Mouse (Mus musculus): Measurements from ENCODE around the gene Gm10134.
"Not testable (repeated sequence)": the region's sequence is repeated elsewhere in the genome, so short reads cannot be mapped to it uniquely, and the experiment has no call there.

Gm10134 gene

DNA sequence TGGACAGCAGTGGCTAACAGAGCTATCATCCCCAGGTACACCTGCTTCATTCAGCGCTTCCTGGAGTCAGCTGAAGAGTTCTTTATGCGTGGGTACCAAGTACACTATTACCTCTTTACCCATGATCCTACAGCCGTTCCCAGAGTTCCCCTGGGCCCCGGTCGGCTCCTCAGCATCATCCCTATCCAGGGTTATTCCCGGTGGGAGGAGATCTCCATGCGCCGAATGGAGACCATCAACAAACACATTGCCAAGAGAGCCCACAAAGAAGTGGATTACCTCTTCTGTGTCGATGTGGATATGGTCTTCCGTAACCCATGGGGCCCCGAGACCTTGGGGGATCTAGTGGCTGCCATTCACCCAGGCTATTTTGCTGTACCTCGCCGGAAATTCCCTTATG lies 1.2 kb upstream of the Gm10134 start:
- no peak for DNase-seq (ENCODE audit: low spot score in 2 of 2)

DNA sequence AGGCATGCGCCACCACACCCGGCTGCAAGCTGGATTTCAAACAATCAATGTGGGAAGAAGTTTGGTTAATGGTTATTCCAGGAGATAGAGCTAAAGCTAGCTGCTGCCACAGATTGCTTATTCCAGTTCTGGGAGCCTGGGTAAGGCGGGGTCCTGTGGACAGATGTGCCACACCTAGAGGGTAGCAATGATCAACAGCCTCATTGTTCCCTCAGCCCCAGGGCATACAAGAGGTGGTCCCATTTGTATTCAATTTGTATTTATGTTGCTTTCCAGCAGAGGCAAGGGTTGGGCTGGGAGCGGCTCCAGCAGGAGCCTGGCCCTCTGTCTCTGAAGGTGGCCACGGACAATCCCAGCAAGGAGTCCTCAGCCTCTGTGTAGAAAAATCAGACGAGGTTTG lies 396 bp downstream of the Gm10134 start:
- no peak for DNase-seq (ENCODE audit: low spot score in 2 of 2)

DNA sequence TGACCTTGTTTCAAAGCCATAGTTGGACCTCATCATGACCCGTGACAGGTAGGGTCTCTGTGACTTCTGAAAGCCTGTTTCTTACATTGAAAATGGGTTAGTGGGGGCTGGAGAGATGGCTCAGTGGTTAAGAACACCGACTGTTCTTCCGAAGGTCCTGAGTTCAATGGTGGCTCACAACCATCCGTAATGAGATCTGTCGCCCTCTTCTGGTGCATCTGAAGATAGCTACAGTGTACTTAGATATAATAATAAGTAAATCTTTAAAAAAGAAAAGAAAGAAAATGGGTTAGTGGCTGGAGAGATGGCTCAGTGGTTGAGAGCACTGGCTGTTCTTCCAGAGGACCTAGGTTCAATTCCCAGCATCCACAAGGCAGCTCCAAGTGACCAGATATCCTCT lies 5.7 kb downstream of the Gm10134 start:
- not testable (repeated sequence) for DNase-seq (ENCODE audit: low spot score in 2 of 2)

DNA sequence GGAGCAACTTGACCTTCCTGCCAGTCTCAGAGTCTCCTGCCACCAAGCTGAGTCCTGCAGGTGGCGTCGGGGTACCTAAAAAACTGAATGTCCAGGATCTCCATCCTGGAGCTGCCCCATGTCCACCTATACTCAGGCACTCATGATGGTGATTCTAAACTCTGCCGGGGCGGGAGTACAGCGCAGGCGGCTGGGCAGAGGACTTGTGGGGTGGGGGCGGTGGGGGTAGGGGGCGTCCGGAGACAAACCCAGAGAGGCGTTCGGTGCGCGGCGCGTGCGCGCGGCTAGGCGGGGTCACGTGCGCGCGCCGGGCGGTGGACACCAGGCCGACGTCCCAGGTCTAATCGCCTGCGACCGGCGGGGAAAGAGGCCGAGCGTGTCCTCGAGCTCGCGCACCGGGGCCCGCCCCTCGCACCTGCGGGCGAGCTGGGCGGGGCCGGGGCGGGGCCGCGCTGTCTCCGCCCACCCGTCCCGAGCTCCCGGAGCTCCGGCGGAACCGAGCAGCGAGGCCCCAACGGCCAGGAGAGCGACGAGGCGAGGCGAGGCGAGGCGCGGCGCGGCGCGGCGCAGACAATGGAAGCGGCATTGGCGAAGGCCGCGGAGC lies 7.0 kb downstream of the Gm10134 start, which contains the start of gene Ralgds:
Ralgds (plus strand) TSS at position 328 of the 604 bp plus-strand sequence.
- peak in 1 of 2 experiments; percentile 53 for DNase-seq (ENCODE audit: low spot score in 2 of 2)

DNA sequence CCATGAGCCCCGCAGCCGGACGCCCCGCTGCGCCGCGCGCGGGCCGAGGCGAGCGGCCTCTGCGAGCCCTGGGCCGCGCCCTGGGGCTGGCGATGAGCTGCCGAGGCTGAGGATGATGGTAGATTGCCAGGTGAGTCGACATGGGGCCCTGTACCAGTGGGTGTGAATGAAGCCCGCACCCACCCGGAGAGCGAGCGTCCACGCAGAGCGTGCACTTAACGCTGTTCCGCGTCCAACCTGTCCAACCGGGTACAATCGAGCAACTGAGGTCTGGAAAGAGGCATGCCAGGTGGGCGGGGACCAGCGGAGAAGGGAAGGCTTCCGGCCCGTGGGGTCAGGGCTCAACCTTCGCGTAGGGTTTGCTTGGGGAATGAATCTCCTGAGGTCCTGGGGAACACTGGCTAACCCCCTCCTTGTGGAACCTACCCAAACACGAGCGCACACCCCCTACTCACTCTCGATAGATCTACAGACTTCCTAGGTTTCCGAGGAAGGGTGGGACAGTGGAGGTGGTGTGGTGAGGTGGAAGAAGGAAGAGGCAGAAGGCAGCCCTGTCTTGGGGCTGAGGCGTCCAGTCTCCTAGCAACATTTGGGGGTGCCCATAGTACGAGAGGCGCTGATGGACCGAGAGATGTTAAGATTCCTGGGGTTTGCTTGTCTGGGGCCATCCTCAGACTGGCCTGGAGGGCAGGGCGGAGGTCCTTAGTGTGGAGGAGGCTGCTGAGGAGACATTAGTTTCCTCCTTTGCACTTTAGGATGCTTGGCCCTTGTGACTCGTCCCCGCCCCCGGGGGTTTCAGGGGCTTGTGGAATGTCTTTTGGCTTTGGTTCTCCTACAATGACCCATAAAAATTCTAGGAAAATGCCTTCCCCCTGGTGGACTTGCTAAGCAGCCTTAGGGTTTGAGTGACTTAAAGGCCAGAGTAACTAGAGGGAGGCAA lies 7.8 kb downstream of the Gm10134 start:
- peak; percentile 22 to 23 for DNase-seq (ENCODE audit: low spot score in 2 of 2)

DNA sequence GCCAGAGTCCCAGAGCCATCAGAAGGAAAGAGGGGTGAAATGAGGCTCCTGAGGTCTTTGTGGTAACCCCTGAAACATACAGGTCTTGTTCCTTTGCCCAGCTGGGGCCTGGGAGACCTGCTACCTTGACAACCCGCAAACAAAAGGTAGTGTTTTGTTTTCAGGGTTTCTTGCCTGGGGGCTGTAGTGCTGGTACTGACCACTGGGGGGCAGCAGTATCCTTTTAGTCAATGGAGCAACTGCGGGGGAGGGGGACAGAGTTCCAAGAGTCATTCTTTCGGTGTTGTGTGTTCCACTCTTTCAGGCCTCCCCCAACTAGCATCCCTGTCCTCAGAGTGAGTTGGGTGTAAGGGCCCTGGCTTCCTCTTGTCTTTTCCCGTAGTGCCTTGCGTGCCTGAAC lies 8.6 kb downstream of the Gm10134 start:
- DNase-seq (ENCODE audit: low spot score in 2 of 2) = peak; percentile 69 to 89

DNA sequence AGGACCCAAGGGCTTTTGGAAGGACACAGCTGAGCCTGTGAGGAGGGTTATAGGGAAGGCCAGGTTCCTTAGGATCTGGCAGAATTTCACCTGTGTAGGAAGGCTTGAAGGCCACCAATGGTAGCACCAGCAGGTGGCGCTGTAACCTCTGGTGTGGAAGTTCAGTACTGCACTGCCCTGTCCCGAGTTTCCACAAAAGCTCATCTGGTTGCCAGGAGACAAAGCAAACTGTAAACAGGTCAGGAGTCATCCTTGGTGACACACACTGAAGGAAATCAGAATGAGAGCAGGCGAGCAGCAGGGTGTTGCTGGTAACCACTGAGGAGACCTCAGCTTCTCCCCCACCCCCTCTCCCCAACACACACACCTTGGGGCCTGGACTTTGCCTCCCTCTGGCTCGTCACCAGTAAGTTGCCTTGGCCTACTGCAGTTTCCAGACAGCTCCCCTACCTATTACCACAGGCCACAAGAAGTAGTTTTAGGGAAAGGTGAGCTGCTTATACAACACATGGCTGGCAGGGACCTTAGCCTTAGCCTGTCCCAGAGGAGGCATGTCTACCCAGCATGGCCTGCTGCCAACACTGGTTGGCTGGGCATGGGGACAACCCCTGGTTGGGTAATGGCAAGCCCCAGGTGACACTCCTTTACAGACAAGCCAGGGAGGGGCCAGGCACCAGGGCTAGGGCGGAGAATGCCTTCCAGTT lies 11.5 kb downstream of the Gm10134 start:
- DNase-seq (ENCODE audit: low spot score in 2 of 2) = peak; percentile 40 to 76

DNA sequence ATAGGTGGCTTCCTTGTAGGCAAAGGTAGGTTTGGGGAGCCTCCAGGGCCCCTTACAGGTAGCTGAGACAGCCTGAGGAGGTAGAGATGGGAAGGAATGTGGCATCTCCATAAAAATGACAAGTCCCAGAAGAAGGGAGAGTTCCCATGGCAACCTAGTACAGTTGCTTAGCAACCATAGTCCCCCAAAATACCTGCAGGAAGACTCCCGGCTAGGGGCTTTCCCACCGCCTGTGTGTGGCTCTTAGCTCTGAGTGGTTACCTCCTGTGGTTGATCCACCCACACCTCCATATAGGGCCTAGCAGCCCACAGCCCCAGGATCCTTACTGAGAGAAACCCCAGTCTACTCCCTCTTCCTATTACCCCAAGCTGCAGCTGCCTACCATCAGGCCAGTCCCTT lies 12.3 kb downstream of the Gm10134 start:
- no peak for DNase-seq (ENCODE audit: low spot score in 2 of 2)

DNA sequence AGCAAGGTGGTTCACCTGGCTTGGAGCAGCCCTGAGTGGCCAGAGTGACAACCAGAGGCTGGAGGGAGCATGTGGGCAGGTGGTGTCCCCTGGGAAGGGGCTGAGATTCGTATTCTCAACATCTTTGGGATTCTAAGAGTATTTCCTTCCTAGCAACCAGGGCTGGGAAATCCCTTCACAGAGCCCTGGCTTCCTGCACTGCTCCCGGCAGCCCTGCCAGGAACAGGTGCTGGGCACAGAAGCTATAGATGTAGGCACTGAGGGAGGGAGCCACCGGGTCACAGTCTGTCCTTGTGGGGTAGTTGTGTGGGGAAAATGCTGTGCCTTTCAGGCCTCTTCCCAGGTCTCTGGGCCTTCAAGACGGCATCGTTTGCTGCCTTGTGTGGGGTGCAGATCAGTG lies 14.7 kb downstream of the Gm10134 start:
- no peak for DNase-seq (ENCODE audit: low spot score in 2 of 2)

DNA sequence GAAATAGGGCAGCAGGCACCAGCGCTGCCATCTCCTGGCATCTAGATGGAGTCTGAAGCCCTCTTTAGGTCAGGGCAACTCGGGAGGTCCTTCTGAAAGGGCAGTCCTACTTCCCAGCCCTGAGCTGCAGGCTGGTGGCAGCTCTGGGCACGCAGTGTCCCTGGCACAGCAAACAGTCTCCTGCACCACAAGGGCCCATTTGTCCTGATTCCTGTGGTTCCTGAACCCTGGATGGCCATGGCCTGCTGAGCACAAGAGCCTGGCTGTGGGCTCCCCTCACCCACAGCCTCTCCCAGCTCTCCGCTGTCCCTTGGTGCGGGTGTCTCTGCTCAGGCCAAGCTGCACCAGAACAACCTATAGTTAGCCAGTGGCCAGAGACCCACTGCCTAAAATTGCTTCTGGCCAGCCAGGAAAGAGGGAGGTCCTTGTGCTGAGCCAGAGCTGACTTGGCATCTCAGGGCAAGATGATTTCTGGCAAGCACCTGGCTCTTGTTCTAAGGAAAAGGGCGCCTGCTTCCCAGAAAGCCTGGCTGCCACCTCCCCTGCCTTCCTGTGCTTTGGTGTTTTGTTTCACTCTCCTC lies 15.8 kb downstream of the Gm10134 start:
- no peak for DNase-seq (ENCODE audit: low spot score in 2 of 2)

DNA sequence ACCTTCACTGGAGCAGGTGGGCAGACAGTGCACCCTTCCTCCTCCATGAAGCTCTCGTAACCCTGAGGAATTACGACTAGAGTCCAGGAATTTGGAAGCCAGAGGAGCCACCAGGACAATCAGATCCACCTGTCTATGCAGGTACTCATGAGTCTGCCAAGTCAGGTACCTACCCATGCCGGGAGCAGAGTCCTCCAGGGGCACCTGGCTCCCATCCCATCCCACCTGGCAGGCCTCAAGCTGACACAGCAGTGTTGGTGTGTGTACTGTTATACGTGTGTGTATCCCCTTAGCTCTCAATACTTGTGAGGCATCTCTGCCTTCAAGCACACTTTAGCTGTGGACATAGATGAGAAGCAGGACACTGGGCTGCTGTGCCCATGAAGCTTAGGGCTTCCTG lies 16.3 kb downstream of the Gm10134 start:
- DNase-seq (ENCODE audit: low spot score in 2 of 2) = no peak

DNA sequence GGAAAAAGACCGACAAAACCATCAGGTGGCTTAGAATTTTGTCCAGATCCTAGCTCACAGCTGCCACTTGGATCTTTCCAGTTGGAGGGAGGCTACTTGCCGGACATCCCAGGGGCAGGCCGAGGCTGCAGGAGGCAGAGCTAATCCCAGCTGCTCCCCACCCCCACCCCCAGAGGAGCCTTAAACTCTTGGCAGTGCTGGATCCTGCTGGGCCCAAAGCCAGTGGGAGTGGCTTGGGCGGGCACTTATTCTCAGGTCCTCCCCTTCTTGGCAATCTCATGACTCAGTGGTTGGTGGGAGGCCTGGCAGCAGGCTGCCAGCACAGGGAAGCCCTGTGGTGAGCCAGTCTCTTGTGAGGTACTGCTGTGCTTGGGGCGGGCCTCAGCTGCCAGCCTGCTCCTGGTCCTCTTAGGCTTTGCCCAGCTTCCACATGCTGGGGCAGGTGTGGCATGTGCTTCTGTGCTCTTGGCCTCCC lies 17.8 kb downstream of the Gm10134 start:
- no peak for DNase-seq (ENCODE audit: low spot score in 2 of 2)

DNA sequence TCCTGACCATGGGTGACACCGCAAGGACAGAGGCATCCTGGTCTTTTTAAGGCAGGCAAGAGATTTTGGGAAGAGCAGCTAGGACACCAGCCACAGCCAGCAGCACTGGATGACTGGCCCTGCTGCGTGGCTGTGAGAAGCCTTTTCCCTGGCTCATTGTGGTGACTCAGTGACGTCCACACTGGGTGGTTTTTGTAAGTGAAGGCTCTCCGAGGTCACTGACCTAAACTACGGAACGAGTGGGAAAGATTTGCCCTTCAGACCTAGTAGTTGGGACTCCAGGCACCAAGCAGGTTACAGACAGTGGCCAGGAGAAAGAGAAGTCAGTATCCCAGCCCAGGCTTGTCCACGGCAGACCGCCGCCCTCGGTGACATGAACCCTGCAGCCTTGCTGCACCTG lies 18.5 kb downstream of the Gm10134 start:
- no peak for DNase-seq (ENCODE audit: low spot score in 2 of 2)

DNA sequence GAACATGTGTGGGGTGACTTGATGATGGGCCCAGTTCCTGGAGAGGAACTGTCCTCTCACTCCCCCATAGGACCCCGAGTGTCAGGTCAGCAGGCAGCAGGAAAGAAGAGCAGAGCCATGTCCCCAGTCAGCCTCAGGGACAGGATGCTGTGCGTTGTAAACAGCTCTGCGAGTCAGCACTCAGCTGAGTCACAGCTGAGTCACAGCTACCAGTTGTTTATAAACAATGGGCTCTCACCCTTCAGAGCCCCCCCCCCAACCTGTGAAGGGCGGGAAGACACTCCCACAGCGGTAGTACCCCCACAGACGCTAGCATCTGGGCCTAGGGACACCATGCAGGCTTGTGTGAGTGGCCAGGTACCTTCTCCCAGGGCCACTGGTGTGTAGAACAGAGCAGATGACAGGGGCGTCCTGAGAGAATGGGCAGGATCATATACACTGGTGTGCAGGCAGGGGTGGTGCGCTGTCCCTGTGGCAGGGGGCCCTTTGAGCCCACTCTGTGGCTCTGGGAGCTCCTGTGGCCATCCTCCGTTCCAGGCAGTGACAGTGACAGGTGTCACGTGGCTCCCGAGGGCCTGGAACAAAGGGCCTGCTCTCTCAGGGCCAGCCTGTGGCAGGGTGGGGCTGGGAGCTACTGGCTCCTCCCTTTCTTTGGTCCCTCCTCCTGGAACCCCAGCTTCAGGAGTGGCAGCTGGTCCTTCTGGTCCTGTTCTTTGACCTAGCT lies 19.5 kb downstream of the Gm10134 start:
- DNase-seq (ENCODE audit: low spot score in 2 of 2) = no peak

DNA sequence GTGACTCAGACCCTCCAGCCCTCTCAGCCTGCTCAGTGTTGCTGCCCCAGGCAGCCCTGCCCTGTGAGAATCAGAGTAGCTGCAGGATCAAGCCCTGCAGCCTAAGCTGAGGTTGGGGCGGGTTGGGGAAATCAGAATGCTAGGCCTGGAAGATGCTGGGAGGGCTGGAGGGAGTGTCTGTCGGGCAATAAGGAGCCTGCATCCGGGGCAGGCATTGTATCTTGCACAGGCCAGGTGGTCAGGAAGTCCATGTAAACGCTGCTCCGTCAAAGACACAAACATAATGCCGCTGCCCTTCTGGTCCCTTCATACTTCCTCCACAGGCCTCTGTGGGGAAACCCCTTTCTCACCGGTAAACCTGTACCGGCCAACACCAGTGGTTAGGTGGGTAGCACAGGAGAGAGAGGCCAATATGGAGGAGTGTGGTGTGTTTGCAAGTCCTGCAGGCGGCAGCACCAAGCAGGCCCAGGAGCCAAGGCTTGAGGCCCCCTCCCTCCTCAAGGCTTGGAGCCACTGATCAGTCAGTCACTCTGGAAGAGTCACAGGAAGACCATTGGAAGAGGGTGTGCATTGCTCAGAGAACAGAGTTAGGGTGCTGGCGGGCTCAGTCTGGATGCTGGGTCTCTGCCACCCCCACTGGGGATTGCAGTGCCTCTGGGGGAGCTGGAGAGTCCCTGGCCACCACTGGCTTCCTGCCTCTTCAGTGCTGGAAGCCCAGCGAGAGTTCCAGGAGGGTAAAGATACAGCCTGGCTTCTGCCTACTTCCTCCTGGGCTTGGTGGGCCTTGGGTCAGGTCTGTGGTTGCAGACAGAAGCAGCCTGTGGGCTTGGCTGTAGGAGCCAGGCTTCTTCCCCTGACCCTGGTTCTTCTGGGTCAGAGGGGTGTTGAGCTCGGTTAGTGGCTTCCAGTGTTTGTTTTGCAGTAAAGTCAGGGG lies 20.3 kb downstream of the Gm10134 start:
- DNase-seq (ENCODE audit: low spot score in 2 of 2) = no peak

DNA sequence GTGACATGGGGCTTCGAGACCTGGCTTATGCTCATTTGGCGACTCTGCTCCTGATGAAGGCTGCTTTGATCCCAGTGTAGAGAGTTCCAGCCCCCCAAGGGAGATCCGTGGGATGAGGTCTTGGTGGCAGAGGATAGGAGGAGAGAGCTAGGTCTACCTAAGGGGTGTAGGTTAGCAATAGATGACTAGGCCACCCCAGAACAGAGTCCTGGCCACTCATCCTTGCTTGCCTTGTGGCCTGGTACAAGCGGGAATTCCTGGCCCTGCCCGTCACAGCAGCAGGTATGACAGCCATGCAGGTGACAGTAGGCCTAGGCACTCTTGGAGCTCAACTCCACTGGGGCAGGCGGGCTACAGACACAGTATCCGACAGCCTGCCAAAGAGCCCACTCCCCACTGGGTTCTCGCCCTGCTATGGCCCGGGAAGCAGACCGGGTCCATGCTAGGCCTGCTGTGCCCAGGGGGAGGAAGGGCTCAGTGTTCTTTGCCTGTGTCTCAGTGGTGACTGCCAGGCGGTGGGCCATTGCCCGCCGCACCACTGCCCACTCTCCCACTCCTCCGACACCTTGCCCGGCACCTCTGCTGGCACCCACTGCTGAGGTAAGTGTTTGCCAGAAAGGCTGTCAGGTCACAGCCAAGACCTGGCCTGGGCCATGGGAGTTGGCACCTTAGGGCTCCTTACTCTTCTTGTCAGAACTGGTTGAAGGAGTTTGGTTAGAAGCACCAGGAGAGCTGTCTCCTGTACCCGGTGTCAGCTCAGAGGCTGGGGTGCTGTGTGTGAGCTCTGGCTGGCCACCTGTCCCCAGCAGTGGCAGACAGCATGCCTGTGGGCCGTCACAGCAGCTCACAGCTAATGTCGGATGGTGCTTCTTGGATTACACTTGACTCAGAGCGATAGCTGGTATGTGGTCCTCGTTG lies 21.8 kb downstream of the Gm10134 start:
- DNase-seq (ENCODE audit: low spot score in 2 of 2) = no peak

DNA sequence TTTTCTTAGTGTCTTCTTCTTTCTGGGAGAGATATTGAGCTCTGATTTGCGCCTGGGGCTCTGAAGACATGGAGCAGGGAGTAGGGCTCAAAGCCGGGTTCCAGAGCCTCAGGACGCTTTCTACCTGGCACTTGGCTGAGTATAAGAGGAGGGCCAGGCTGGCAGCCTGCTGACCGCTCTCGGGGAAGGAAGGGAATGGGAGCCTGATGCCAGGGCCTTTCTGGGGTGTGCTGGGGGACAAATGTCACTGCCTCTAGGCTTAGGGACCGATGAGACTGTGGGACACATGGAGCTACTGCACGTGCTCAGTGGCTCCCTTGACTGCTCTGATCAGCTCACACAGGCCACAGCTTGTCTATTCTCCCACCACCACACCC lies 22.4 kb downstream of the Gm10134 start:
- no peak for DNase-seq (ENCODE audit: low spot score in 2 of 2)

DNA sequence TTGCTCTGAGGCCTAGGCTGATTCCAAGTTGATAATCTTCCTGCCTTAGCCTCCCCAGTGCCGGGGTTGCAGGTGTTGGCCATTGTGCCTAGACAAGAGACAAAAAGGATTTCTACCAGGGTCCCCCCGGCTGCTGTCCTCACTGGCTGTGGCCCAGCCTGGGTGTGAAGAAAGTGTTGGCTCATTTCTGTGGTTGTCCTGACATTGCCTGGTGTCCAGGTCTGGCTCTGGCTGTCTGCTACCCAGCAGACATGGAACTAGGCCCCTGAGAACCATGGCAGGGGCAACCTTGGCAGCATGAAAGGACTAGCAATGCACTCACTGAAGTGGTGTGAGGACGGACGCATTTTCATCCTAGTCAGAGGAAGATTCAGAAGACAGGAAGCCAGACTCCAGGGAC lies 24.0 kb downstream of the Gm10134 start:
- no peak for DNase-seq (ENCODE audit: low spot score in 2 of 2)

DNA sequence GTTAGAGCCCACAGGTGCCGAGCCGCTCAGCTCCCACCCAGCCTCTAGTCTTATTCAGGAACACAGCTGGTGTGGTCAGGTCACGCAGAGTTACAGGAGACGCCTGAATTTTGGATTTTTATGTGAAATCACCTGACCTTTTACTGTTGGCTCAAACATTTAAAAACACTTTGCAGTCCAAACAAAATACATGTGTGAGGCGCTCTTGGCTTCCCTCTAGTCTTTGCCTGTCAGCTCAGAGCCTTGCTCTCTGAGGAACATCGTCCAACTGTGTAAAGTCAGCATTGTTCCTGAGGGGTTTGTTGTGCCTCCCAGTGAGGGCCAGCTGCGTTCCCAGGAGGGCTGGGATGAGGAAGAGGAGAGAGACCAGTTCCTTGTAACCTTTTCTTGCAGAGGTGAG lies 24.4 kb downstream of the Gm10134 start:
- no peak for DNase-seq (ENCODE audit: low spot score in 2 of 2)

Measured in thymus, postnatal 10 days (tissue).